Mouse (Mus musculus) adrenal gland (tissue): ENCODE results near the gene Vmn2r109.
"Not testable (repeated sequence)": the region's sequence is repeated elsewhere in the genome, so short reads cannot be mapped to it uniquely, and the experiment has no call there.

Source experiments
- intact Hi-C: fragments of 180-260 bp; cut with DNase I; formaldehyde crosslinking; loops from one replicate; pipeline ENCODE4 v1.15.1; 2025
- long read RNA-seq, 2 experiments: library from polyadenylated mRNA; unstranded; transcript quantifications; one replicate each; pipeline ENCODE4 v2.0.0; 2020; ENCODE audit warnings: borderline replicate concordance in 1 of 2; ENCODE audit not compliant: insufficient replicate concordance in 1 of 2

The Vmn2r109 gene
- long read RNA-seq, experiment 1 = 0 reads
- long read RNA-seq, experiment 2 = 0 reads

DNA sequence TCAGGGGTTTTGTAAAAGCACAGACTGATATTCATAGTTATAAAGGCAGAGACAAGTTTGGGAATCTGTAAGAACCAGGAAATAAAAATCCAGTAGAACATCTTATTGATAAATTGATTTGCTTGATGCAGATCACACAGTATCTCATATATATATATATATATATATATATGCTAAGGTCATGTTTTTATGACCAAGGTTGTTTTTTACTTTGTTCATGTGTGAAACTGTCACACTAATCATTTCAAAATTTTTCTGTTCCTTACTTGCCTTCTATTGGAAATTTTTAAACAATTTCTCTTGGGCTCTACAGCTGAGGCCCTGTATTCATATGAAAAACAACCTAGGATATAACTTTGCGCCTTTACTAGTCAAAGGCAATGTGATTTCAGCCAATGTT, at the start of gene Vmn2r109:
Gene Vmn2r109, minus strand, starts transcription at position 101 of the 400 bp plus-strand sequence.
- intact Hi-C loops = no loop called here

DNA sequence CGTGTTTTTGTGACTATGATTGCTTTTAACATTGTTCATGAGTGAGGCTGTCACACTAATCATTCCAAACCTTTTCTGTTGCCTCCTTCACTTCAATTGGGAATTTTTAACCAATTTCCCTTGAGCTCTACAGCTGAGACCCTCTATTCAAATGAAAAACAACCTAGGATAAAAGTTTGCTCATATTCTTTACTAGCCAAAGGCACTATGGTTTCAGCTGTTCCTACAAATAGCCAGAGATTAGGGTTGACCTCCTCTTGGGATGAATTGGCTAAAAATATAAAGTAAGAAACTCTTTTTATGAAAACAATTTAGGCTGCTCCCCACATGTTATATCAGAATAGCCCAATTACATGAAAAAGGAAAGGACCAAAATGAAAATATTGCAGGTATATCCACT, 31.8 kb upstream of the Vmn2r109 start, which contains the start of gene Vmn2r110:
Gene Vmn2r110, minus strand, starts transcription at position 101 of the 400 bp plus-strand sequence.
- intact Hi-C loops = no loop called here

GRCm38 (mm10) chr17:20508247-20508646, 56.3 kb downstream of the Vmn2r109 start:
- intact Hi-C loops = not testable (repeated sequence)

- intact Hi-C loops = no loop called here
Measured at GRCm38 (mm10) chr17:20497858-20498257, 66.7 kb downstream of the Vmn2r109 start, which contains the start of gene Vmn1r225. TSS of gene Vmn1r225 (plus strand) at chr17:20498158.
